Mouse (Mus musculus): ENCODE measurements around the gene Paqr7. TPM values are rescaled to one million over a fixed set of nuclear protein-coding genes. Genes with fewer than 3 reads are reported as not detected.
A peak's percentile ranks its signal among the peaks of the same experiment; 100 is the strongest.

Gene Paqr7
- polyA plus RNA-seq, 1 experiment from 2014 or later = 14.7 TPM

- Histone ChIP-seq H3K4me1 (replicated peaks; ENCODE audit: control insufficient read depth, insufficient read depth, low read length) (peaks cover 4% of the 10 kb centered on the region), H3K27me3 (replicated peaks; ENCODE audit: control insufficient read depth, insufficient read depth, low read length) (no peaks in the 10 kb centered on the region), H3K4me3 (replicated peaks; ENCODE audit: low read length) (no peak overlapping the region), H3K4me2 (ENCODE audit: low read length) (no peak overlapping the region), H3K9me3 (ENCODE audit: control insufficient read depth, low read length) (no peaks in the 10 kb centered on the region), H3K36me3 (ENCODE audit: control insufficient read depth, insufficient read depth) (no peaks in the 10 kb centered on the region; the same call in 1 of the 2 replicates), H3K9ac (replicated peaks; ENCODE audit: low read depth, low read length) (no peak overlapping the region), H3K27ac (ENCODE audit: low read length) (no peak overlapping the region)
- WGBS = 90% methylated on average over 19 of the region's 19 CpGs
- ATAC-seq = no peak
Measured at GRCm38 (mm10) chr4:134506713-134507112, 10.2 kb downstream of the Paqr7 start.

GRCm38 (mm10) chr4:134510396-134510795 is 13.9 kb downstream of the Paqr7 start:
- Histone ChIP-seq H3K9ac (replicated peaks; ENCODE audit: low read depth, low read length) (no peak overlapping the region), H3K36me3 (ENCODE audit: control insufficient read depth, insufficient read depth) (no peaks in the 10 kb centered on the region; the same call in 1 of the 2 replicates), H3K4me3 (replicated peaks; ENCODE audit: low read length) (peak overlapping the region; percentile 44), H3K4me2 (ENCODE audit: low read length) (peak overlapping the region; percentile 48), H3K4me1 (replicated peaks; ENCODE audit: control insufficient read depth, insufficient read depth, low read length) (peaks cover 11% of the 10 kb centered on the region), H3K27ac (ENCODE audit: low read length) (no peak overlapping the region), H3K27me3 (replicated peaks; ENCODE audit: control insufficient read depth, insufficient read depth, low read length) (no peaks in the 10 kb centered on the region), H3K9me3 (ENCODE audit: control insufficient read depth, low read length) (no peaks in the 10 kb centered on the region)
- WGBS = 73% methylated on average over 4 of the region's 4 CpGs
- peak; percentile 22 for ATAC-seq

GRCm38 (mm10) chr4:134510845-134511411 is 14.4 kb downstream of the Paqr7 start, which contains the start of gene Aunip:
Gene Aunip, plus strand, starts transcription at chr4:134510999.
- Histone ChIP-seq H3K4me2 (ENCODE audit: low read length) (peak within 1 kb of the TSS; percentile 48), H3K9ac (replicated peaks; ENCODE audit: low read depth, low read length) (peak within 1 kb of the TSS; percentile 2; the same call in 1 of the 2 replicates), H3K27ac (ENCODE audit: low read length) (no peak within 1 kb of the TSS), H3K4me3 (replicated peaks; ENCODE audit: low read length) (peak within 1 kb of the TSS; percentile 44), H3K27me3 (replicated peaks; ENCODE audit: control insufficient read depth, insufficient read depth, low read length) (no peaks in the 10 kb centered on the region), H3K36me3 (ENCODE audit: control insufficient read depth, insufficient read depth) (no peaks in the 10 kb centered on the region; the same call in 1 of the 2 replicates), H3K9me3 (ENCODE audit: control insufficient read depth, low read length) (no peaks in the 10 kb centered on the region), H3K4me1 (replicated peaks; ENCODE audit: control insufficient read depth, insufficient read depth, low read length) (peaks cover 11% of the 10 kb centered on the region)
- WGBS = 0% methylated on average over 42 of the region's 42 CpGs
- ATAC-seq = peak; percentile 97

- Histone ChIP-seq H3K4me3 (replicated peaks; ENCODE audit: low read length) (no peak overlapping the region), H3K4me1 (replicated peaks; ENCODE audit: control insufficient read depth, insufficient read depth, low read length) (peaks cover 11% of the 10 kb centered on the region), H3K27ac (ENCODE audit: low read length) (no peak overlapping the region), H3K27me3 (replicated peaks; ENCODE audit: control insufficient read depth, insufficient read depth, low read length) (no peaks in the 10 kb centered on the region), H3K9ac (replicated peaks; ENCODE audit: low read depth, low read length) (no peak overlapping the region), H3K4me2 (ENCODE audit: low read length) (peak overlapping the region; percentile 48), H3K36me3 (ENCODE audit: control insufficient read depth, insufficient read depth) (no peaks in the 10 kb centered on the region; the same call in 1 of the 2 replicates), H3K9me3 (ENCODE audit: control insufficient read depth, low read length) (no peaks in the 10 kb centered on the region)
- no peak for ATAC-seq
- 76% methylated on average over 6 of the region's 6 CpGs for WGBS
Measured at GRCm38 (mm10) chr4:134511730-134512129, 15.2 kb downstream of the Paqr7 start.

- Histone ChIP-seq H3K9ac (replicated peaks; ENCODE audit: low read depth, low read length) (no peak overlapping the region), H3K27ac (ENCODE audit: low read length) (no peak overlapping the region), H3K27me3 (replicated peaks; ENCODE audit: control insufficient read depth, insufficient read depth, low read length) (no peaks in the 10 kb centered on the region), H3K9me3 (ENCODE audit: control insufficient read depth, low read length) (no peaks in the 10 kb centered on the region), H3K36me3 (ENCODE audit: control insufficient read depth, insufficient read depth) (no peaks in the 10 kb centered on the region; the same call in 1 of the 2 replicates), H3K4me3 (replicated peaks; ENCODE audit: low read length) (no peak overlapping the region), H3K4me1 (replicated peaks; ENCODE audit: control insufficient read depth, insufficient read depth, low read length) (peaks cover 11% of the 10 kb centered on the region), H3K4me2 (ENCODE audit: low read length) (peak overlapping the region; percentile 26; the same call in 1 of the 2 replicates)
- 32% methylated on average over 15 of the region's 15 CpGs for WGBS
- ATAC-seq = no peak
Measured at GRCm38 (mm10) chr4:134512798-134513197, 16.3 kb downstream of the Paqr7 start.

GRCm38 (mm10) chr4:134514309-134514930 is 17.9 kb downstream of the Paqr7 start:
- Histone ChIP-seq H3K4me3 (replicated peaks; ENCODE audit: low read length) (no peak overlapping the region), H3K9ac (replicated peaks; ENCODE audit: low read depth, low read length) (no peak overlapping the region), H3K36me3 (ENCODE audit: control insufficient read depth, insufficient read depth) (no peaks in the 10 kb centered on the region), H3K27ac (ENCODE audit: low read length) (no peak overlapping the region), H3K27me3 (replicated peaks; ENCODE audit: control insufficient read depth, insufficient read depth, low read length) (no peaks in the 10 kb centered on the region), H3K4me1 (replicated peaks; ENCODE audit: control insufficient read depth, insufficient read depth, low read length) (peaks cover 11% of the 10 kb centered on the region), H3K4me2 (ENCODE audit: low read length) (no peak overlapping the region), H3K9me3 (ENCODE audit: control insufficient read depth, low read length) (no peaks in the 10 kb centered on the region)
- no peak for ATAC-seq
- 94% methylated on average over 11 of the region's 11 CpGs for WGBS

GRCm38 (mm10) chr4:134515614-134516013 is 19.1 kb downstream of the Paqr7 start:
- Histone ChIP-seq H3K27ac (ENCODE audit: low read length) (no peak overlapping the region), H3K9me3 (ENCODE audit: control insufficient read depth, low read length) (no peaks in the 10 kb centered on the region), H3K27me3 (replicated peaks; ENCODE audit: control insufficient read depth, insufficient read depth, low read length) (no peaks in the 10 kb centered on the region), H3K4me2 (ENCODE audit: low read length) (no peak overlapping the region), H3K4me1 (replicated peaks; ENCODE audit: control insufficient read depth, insufficient read depth, low read length) (peaks cover 11% of the 10 kb centered on the region), H3K36me3 (ENCODE audit: control insufficient read depth, insufficient read depth) (no peaks in the 10 kb centered on the region), H3K4me3 (replicated peaks; ENCODE audit: low read length) (no peak overlapping the region), H3K9ac (replicated peaks; ENCODE audit: low read depth, low read length) (no peak overlapping the region)
- ATAC-seq = no peak
- 75% methylated on average over 7 of the region's 7 CpGs for WGBS

GRCm38 (mm10) chr4:134516981-134517380 is 20.5 kb downstream of the Paqr7 start:
- Histone ChIP-seq H3K9ac (replicated peaks; ENCODE audit: low read depth, low read length) (no peak overlapping the region), H3K36me3 (ENCODE audit: control insufficient read depth, insufficient read depth) (no peaks in the 10 kb centered on the region), H3K4me2 (ENCODE audit: low read length) (no peak overlapping the region), H3K4me3 (replicated peaks; ENCODE audit: low read length) (no peak overlapping the region), H3K27ac (ENCODE audit: low read length) (peak overlapping the region; percentile 37), H3K4me1 (replicated peaks; ENCODE audit: control insufficient read depth, insufficient read depth, low read length) (peaks cover 4% of the 10 kb centered on the region), H3K9me3 (ENCODE audit: control insufficient read depth, low read length) (no peaks in the 10 kb centered on the region), H3K27me3 (replicated peaks; ENCODE audit: control insufficient read depth, insufficient read depth, low read length) (no peaks in the 10 kb centered on the region)
- whole genome bisulfite sequencing = 79% methylated on average over 8 of the region's 8 CpGs
- ATAC-seq = no peak

GRCm38 (mm10) chr4:134517719-134518118 is 21.2 kb downstream of the Paqr7 start:
- H3K4me2 ChIP-seq (ENCODE audit: low read length) = no peak overlapping the region
- no peak overlapping the region for H3K9ac ChIP-seq (replicated peaks; ENCODE audit: low read depth, low read length)
- peaks cover 3% of the 10 kb centered on the region for H3K4me1 ChIP-seq (replicated peaks; ENCODE audit: control insufficient read depth, insufficient read depth, low read length)
- H3K36me3 ChIP-seq (ENCODE audit: control insufficient read depth, insufficient read depth) = no peaks in the 10 kb centered on the region
- H3K27ac ChIP-seq (ENCODE audit: low read length) = no peak overlapping the region
- ATAC-seq = no peak
- H3K9me3 ChIP-seq (ENCODE audit: control insufficient read depth, low read length) = no peaks in the 10 kb centered on the region
- H3K4me3 ChIP-seq (replicated peaks; ENCODE audit: low read length) = no peak overlapping the region
- no peaks in the 10 kb centered on the region for H3K27me3 ChIP-seq (replicated peaks; ENCODE audit: control insufficient read depth, insufficient read depth, low read length)
- WGBS = 88% methylated on average over 10 of the region's 10 CpGs
